Mouse (Mus musculus) hindbrain, embryonic 15.5 days (tissue): ENCODE measurements around the gene Cngb1. TPM values are rescaled to one million over a fixed set of nuclear protein-coding genes. Genes with fewer than 3 reads are reported as not detected.
A peak's percentile ranks its signal among the peaks of the same experiment; 100 is the strongest.

ENCODE experiments used
- ATAC-seq: fragments of 200-750 bp; cut with Nextera tagmentation; 2 replicates; pipeline ENCODE4 v1.8.0; 2017; ENCODE audit warnings: low read depth, moderate number of reproducible peaks, moderate TSS enrichment; ENCODE audit not compliant: low FRiP score
- H3K27ac ChIP-seq: fragments of 300-500 bp; sonication (generic); replicated peaks from 2 replicates; pipeline ENCODE4 v1.5.1; 2015; ENCODE audit warnings: mild to moderate bottlenecking, inconsistent platforms
- H3K27me3 ChIP-seq: fragments of 300-500 bp; sonication (generic); 2 replicates; pipeline ENCODE4 v1.6.1; 2015; ENCODE audit warnings: control low read depth, inconsistent platforms
- H3K36me3 ChIP-seq: fragments of 300-500 bp; sonication (generic); 2 replicates; pipeline ENCODE4 v1.6.1; 2015; ENCODE audit warnings: control low read depth, inconsistent platforms
- H3K4me1 ChIP-seq: fragments of 300-500 bp; sonication (generic); replicated peaks from 2 replicates; pipeline ENCODE4 v1.6.1; 2015; ENCODE audit warnings: control low read depth, inconsistent platforms
- H3K4me2 ChIP-seq: fragments of 300-500 bp; sonication (generic); 2 replicates; pipeline ENCODE4 v1.6.1; 2015; ENCODE audit warnings: moderate library complexity, mild to moderate bottlenecking, inconsistent platforms
- H3K4me3 ChIP-seq: fragments of 300-500 bp; sonication (generic); 2 replicates; pipeline ENCODE4 v1.5.1; 2015; ENCODE audit warnings: mild to moderate bottlenecking, inconsistent platforms
- H3K9ac ChIP-seq: fragments of 300-500 bp; sonication (generic); 2 replicates; pipeline ENCODE4 v1.6.1; 2015; ENCODE audit warnings: inconsistent platforms
- H3K9me3 ChIP-seq: fragments of 300-500 bp; sonication (generic); 2 replicates; pipeline ENCODE4 v1.6.1; 2016; ENCODE audit warnings: control low read depth, inconsistent platforms
- WGBS: fragments of 180-500 bp; shearing (Covaris S2); methylation state at CpG from one replicate; pipeline ENCODE4 v1.1.7; 2015; 5-methylcytosine and 5-hydroxymethylcytosine counted together
- polyA plus RNA-seq: library from polyadenylated mRNA; unstranded; fragments of >200 nt; fragmentation: Nextera tagmentation; extraction: Ambion mirVana; gene quantifications from 2 replicates; pipeline ENCODE4 v1.2.1, GENCODE M21; 2015

The Cngb1 gene
- polyA plus RNA-seq, 1 experiment from 2014 or later = 0.43 TPM

GRCm38 (mm10) chr8:95336363-95336762 lies 30.0 kb upstream of the Cngb1 start:
- peaks cover 24% of the 10 kb centered on the region for H3K36me3 ChIP-seq
- H3K27me3 ChIP-seq = no peaks in the 10 kb centered on the region
- H3K4me2 ChIP-seq = no peak overlapping the region
- no peaks in the 10 kb centered on the region for H3K9me3 ChIP-seq
- H3K9ac ChIP-seq = no peak overlapping the region
- H3K4me3 ChIP-seq = no peak overlapping the region
- no peak for ATAC-seq
- no peak overlapping the region for H3K27ac ChIP-seq
- H3K4me1 ChIP-seq = peaks cover 10% of the 10 kb centered on the region

- Histone ChIP-seq H3K4me1 (peaks cover 12% of the 10 kb centered on the region), H3K4me3 (no peak overlapping the region), H3K9me3 (no peaks in the 10 kb centered on the region), H3K4me2 (no peak overlapping the region), H3K27me3 (no peaks in the 10 kb centered on the region), H3K9ac (no peak overlapping the region), H3K27ac (no peak overlapping the region), H3K36me3 (peaks cover 23% of the 10 kb centered on the region)
- no peak for ATAC-seq
- 98% methylated on average over 1 of the region's 1 CpGs for WGBS
Observed at GRCm38 (mm10) chr8:95335706-95336105, 29.3 kb upstream of the Cngb1 start.

GRCm38 (mm10) chr8:95332437-95333199 lies 26.2 kb upstream of the Cngb1 start:
- Histone ChIP-seq H3K27me3 (no peaks in the 10 kb centered on the region), H3K36me3 (peaks cover 30% of the 10 kb centered on the region), H3K4me1 (peaks cover 29% of the 10 kb centered on the region), H3K4me2 (peak overlapping the region; percentile 88), H3K9me3 (no peaks in the 10 kb centered on the region), H3K9ac (peak overlapping the region; percentile 92), H3K4me3 (peak overlapping the region; percentile 99), H3K27ac (peak overlapping the region; percentile 90)
- peak; percentile 27; the same call in 1 of the 2 replicates for ATAC-seq
- 20% methylated on average over 21 of the region's 21 CpGs for WGBS

- peaks cover 36% of the 10 kb centered on the region for H3K4me1 ChIP-seq
- WGBS = under 1% methylated on average over 77 of the region's 80 CpGs
- H3K9ac ChIP-seq = peak within 1 kb of the TSS; percentile 92
- peak; percentile 94 for ATAC-seq
- peaks cover 37% of the 10 kb centered on the region for H3K36me3 ChIP-seq
- peak within 1 kb of the TSS; percentile 88 for H3K4me2 ChIP-seq
- H3K27me3 ChIP-seq = no peaks in the 10 kb centered on the region
- no peaks in the 10 kb centered on the region for H3K9me3 ChIP-seq
- peak within 1 kb of the TSS; percentile 90 for H3K27ac ChIP-seq
- peak within 1 kb of the TSS; percentile 99 for H3K4me3 ChIP-seq
Observed at GRCm38 (mm10) chr8:95331720-95332436, 25.5 kb upstream of the Cngb1 start, which contains the start of the genes Zfp319 and Usb1. Gene Zfp319 (minus strand): TSS chr8:95331950. Gene Usb1 (plus strand): TSS chr8:95332284.

- no peaks in the 10 kb centered on the region for H3K9me3 ChIP-seq
- H3K36me3 ChIP-seq = peaks cover 43% of the 10 kb centered on the region
- H3K27me3 ChIP-seq = no peaks in the 10 kb centered on the region
- H3K27ac ChIP-seq = peak overlapping the region; percentile 90
- peaks cover 42% of the 10 kb centered on the region for H3K4me1 ChIP-seq
- H3K9ac ChIP-seq = peak overlapping the region; percentile 92
- peak; percentile 50 for ATAC-seq
- H3K4me2 ChIP-seq = peak overlapping the region; percentile 88
- H3K4me3 ChIP-seq = peak overlapping the region; percentile 99
- WGBS = under 1% methylated on average over 38 of the region's 38 CpGs
Observed at GRCm38 (mm10) chr8:95331156-95331719, 24.9 kb upstream of the Cngb1 start.

- Histone ChIP-seq H3K4me2 (peak overlapping the region; percentile 88), H3K27me3 (no peaks in the 10 kb centered on the region), H3K9ac (peak overlapping the region; percentile 92), H3K4me3 (peak overlapping the region; percentile 99), H3K36me3 (peaks cover 47% of the 10 kb centered on the region), H3K9me3 (no peaks in the 10 kb centered on the region), H3K4me1 (peaks cover 44% of the 10 kb centered on the region), H3K27ac (peak overlapping the region; percentile 90; the same call in 1 of the 2 replicates)
- 91% methylated on average over 1 of the region's 1 CpGs for WGBS
- ATAC-seq = no peak
Observed at GRCm38 (mm10) chr8:95330367-95330766, 24.0 kb upstream of the Cngb1 start.

GRCm38 (mm10) chr8:95327866-95328465 lies 21.6 kb upstream of the Cngb1 start:
- no peak overlapping the region for H3K4me2 ChIP-seq
- H3K27ac ChIP-seq = no peak overlapping the region
- no peaks in the 10 kb centered on the region for H3K9me3 ChIP-seq
- 84% methylated on average over 46 of the region's 46 CpGs for WGBS
- H3K4me3 ChIP-seq = no peak overlapping the region
- H3K9ac ChIP-seq = no peak overlapping the region
- peaks cover 48% of the 10 kb centered on the region for H3K4me1 ChIP-seq
- no peak for ATAC-seq
- peaks cover 47% of the 10 kb centered on the region for H3K36me3 ChIP-seq
- H3K27me3 ChIP-seq = no peaks in the 10 kb centered on the region

- 85% methylated on average over 5 of the region's 5 CpGs for WGBS
- no peak overlapping the region for H3K4me3 ChIP-seq
- H3K36me3 ChIP-seq = peaks cover 47% of the 10 kb centered on the region
- no peak overlapping the region for H3K4me2 ChIP-seq
- no peaks in the 10 kb centered on the region for H3K27me3 ChIP-seq
- H3K9ac ChIP-seq = no peak overlapping the region
- H3K9me3 ChIP-seq = no peaks in the 10 kb centered on the region
- no peak overlapping the region for H3K27ac ChIP-seq
- no peak for ATAC-seq
- H3K4me1 ChIP-seq = peaks cover 42% of the 10 kb centered on the region
Observed at GRCm38 (mm10) chr8:95326822-95327221, 20.4 kb upstream of the Cngb1 start.

- WGBS = 31% methylated on average over 5 of the region's 5 CpGs
- Histone ChIP-seq H3K9ac (no peak overlapping the region), H3K36me3 (peaks cover 47% of the 10 kb centered on the region), H3K4me2 (no peak overlapping the region), H3K4me3 (no peak overlapping the region), H3K27me3 (no peaks in the 10 kb centered on the region), H3K4me1 (peaks cover 44% of the 10 kb centered on the region), H3K9me3 (no peaks in the 10 kb centered on the region), H3K27ac (no peak overlapping the region; the same call in 1 of the 2 replicates)
- no peak for ATAC-seq
Observed at GRCm38 (mm10) chr8:95324646-95325045, 18.3 kb upstream of the Cngb1 start.

GRCm38 (mm10) chr8:95323201-95323600 lies 16.8 kb upstream of the Cngb1 start:
- H3K4me3 ChIP-seq = no peak overlapping the region
- ATAC-seq = no peak
- peaks cover 33% of the 10 kb centered on the region for H3K36me3 ChIP-seq
- no peak overlapping the region for H3K9ac ChIP-seq
- H3K27ac ChIP-seq = no peak overlapping the region
- H3K27me3 ChIP-seq = no peaks in the 10 kb centered on the region
- WGBS = 95% methylated on average over 3 of the region's 3 CpGs
- no peaks in the 10 kb centered on the region for H3K9me3 ChIP-seq
- no peak overlapping the region for H3K4me2 ChIP-seq
- H3K4me1 ChIP-seq = peaks cover 40% of the 10 kb centered on the region

GRCm38 (mm10) chr8:95320224-95321139 lies 14.1 kb upstream of the Cngb1 start:
- ATAC-seq = peak; percentile 74
- no peaks in the 10 kb centered on the region for H3K9me3 ChIP-seq
- H3K27ac ChIP-seq = peak overlapping the region; percentile 48; the same call in 1 of the 2 replicates
- H3K4me3 ChIP-seq = peak overlapping the region; percentile 40
- peak overlapping the region; percentile 32 for H3K9ac ChIP-seq
- no peaks in the 10 kb centered on the region for H3K27me3 ChIP-seq
- peaks cover 24% of the 10 kb centered on the region for H3K4me1 ChIP-seq
- 0 out of 2 replicates have a peak, but pooled peaks cover 10% of the 10 kb centered on the region for H3K36me3 ChIP-seq
- peak overlapping the region; percentile 79 for H3K4me2 ChIP-seq
- 2% methylated on average over 41 of the region's 41 CpGs for WGBS
